Mouse (Mus musculus): ENCODE results near the gene Ambra1.

DNA sequence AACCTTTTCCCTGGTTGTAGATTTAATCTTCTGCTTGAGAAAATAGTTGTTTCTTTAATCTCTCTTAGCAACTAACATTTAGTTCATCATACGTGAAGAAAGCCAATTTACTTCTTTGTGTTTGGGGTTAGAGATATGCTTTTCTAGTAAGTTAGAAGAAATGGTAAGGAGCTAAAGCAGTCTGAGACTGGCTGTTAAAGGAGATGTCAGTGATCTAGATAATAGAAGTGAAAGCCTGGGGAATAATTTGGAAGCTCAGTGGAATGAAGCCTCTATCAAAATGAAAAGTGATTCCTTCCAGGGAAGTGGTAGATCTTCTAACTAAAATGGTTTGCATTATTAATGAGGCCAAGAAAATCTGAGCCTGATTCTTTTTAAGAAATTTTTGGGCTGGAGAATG is 141.3 kb downstream of the Ambra1 start:
- TF ChIP-seq CTCF (IDR thresholded peaks at IDR 0.05; ENCODE audit: insufficient read depth, low read depth, low read length) (no peak), POLR2A (IDR thresholded peaks at IDR 0.05; ENCODE audit: insufficient read depth, low read depth, low read length) (no peak)
